Mouse (Mus musculus) hindbrain, embryonic 11.5 days (tissue): ENCODE data around the gene Tnfrsf9. TPM values are rescaled to one million over a fixed set of nuclear protein-coding genes. Genes with fewer than 3 reads are reported as not detected.
"Not testable (repeated sequence)": the region's sequence is repeated elsewhere in the genome, so short reads cannot be mapped to it uniquely, and the experiment has no call there.

ENCODE experiments used
- ATAC-seq: fragments of 200-750 bp; cut with Nextera tagmentation; 2 replicates; pipeline ENCODE4 v1.8.0; 2017; ENCODE audit warnings: mild to moderate bottlenecking, moderate TSS enrichment, moderate library complexity; ENCODE audit not compliant: low FRiP score
- DNase-seq: peaks from one replicate; pipeline ENCODE4 v3.0.0-alpha.2; 2015; ENCODE audit warnings: low spot score
- H3K27ac ChIP-seq: fragments of 300-500 bp; sonication (generic); 2 replicates; pipeline ENCODE4 v1.5.1; 2014; ENCODE audit warnings: mild to moderate bottlenecking, low read depth, low read length
- H3K27me3 ChIP-seq: fragments of 300-500 bp; sonication (generic); 2 replicates; pipeline ENCODE4 v1.6.1; 2014; ENCODE audit warnings: mild to moderate bottlenecking, low read length, moderate library complexity, mixed read lengths; ENCODE audit not compliant: control insufficient read depth, insufficient read depth
- H3K36me3 ChIP-seq: fragments of 300-500 bp; sonication (generic); 2 replicates; pipeline ENCODE4 v1.6.1; 2014; ENCODE audit warnings: mild to moderate bottlenecking, low read length, moderate library complexity, mixed read lengths; ENCODE audit not compliant: control insufficient read depth, insufficient read depth
- H3K4me1 ChIP-seq: fragments of 300-500 bp; sonication (generic); replicated peaks from 2 replicates; pipeline ENCODE4 v1.6.1; 2014; ENCODE audit warnings: low read length, mixed read lengths; ENCODE audit not compliant: control insufficient read depth, insufficient read depth
- H3K4me2 ChIP-seq: fragments of 300-500 bp; sonication (generic); replicated peaks from 2 replicates; pipeline ENCODE4 v1.6.1; 2014; ENCODE audit warnings: mild to moderate bottlenecking, low read depth, low read length
- H3K4me3 ChIP-seq: fragments of 300-500 bp; sonication (generic); 2 replicates; pipeline ENCODE4 v1.5.1; 2014; ENCODE audit warnings: low read depth, low read length
- H3K9ac ChIP-seq: fragments of 300-500 bp; sonication (generic); 2 replicates; pipeline ENCODE4 v1.6.1; 2014; ENCODE audit warnings: low read depth, low read length
- H3K9me3 ChIP-seq: fragments of 300-500 bp; sonication (generic); 2 replicates; pipeline ENCODE4 v1.6.1; 2016; ENCODE audit warnings: low read length; ENCODE audit not compliant: control insufficient read depth
- WGBS: fragments of 180-500 bp; shearing (Covaris S2); extraction: QIAGEN DNeasy Blood & Tissue Kit; methylation state at CpG from one replicate; pipeline ENCODE4 v1.1.7; 2014; 5-methylcytosine and 5-hydroxymethylcytosine counted together
- polyA plus RNA-seq: library from polyadenylated mRNA; unstranded; fragments of >200 nt; fragmentation: Nextera tagmentation; extraction: Ambion mirVana; gene quantifications from 2 replicates; pipeline ENCODE4 v1.2.1, GENCODE M21; 2014

Tnfrsf9 gene
- polyA plus RNA-seq, 1 experiment from 2014 or later, result not detected

GRCm38 (mm10) chr4:150901651-150902050 lies 12.7 kb upstream of the Tnfrsf9 start:
- Histone ChIP-seq H3K27ac (no peak overlapping the region), H3K36me3 (peaks cover 19% of the 10 kb centered on the region), H3K9me3 (no peaks in the 10 kb centered on the region), H3K27me3 (no peaks in the 10 kb centered on the region), H3K4me3 (no peak overlapping the region), H3K4me2 (no peak overlapping the region), H3K4me1 (no peaks in the 10 kb centered on the region), H3K9ac (no peak overlapping the region)
- no peak for ATAC-seq
- peak; percentile 84 for DNase-seq
- 58% methylated on average over 9 of the region's 9 CpGs for WGBS

GRCm38 (mm10) chr4:150902062-150902461 lies 12.3 kb upstream of the Tnfrsf9 start:
- Histone ChIP-seq H3K4me3 (no peak overlapping the region), H3K9me3 (no peaks in the 10 kb centered on the region), H3K4me1 (no peaks in the 10 kb centered on the region), H3K27me3 (no peaks in the 10 kb centered on the region), H3K36me3 (peaks cover 19% of the 10 kb centered on the region), H3K27ac (no peak overlapping the region), H3K9ac (no peak overlapping the region), H3K4me2 (no peak overlapping the region)
- DNase-seq (no peak), ATAC-seq (no peak)
- WGBS, result 90% methylated on average over 12 of the region's 12 CpGs

- Histone ChIP-seq H3K27me3 (no peaks in the 10 kb centered on the region), H3K4me3 (no peak overlapping the region), H3K4me1 (no peaks in the 10 kb centered on the region), H3K27ac (no peak overlapping the region), H3K9me3 (no peaks in the 10 kb centered on the region), H3K9ac (no peak overlapping the region), H3K36me3 (peaks cover 16% of the 10 kb centered on the region), H3K4me2 (no peak overlapping the region)
- ATAC-seq (no peak), DNase-seq (no peak)
- WGBS, result 93% methylated on average over 14 of the region's 14 CpGs
Observed at GRCm38 (mm10) chr4:150903091-150903742, 11.1 kb upstream of the Tnfrsf9 start.

GRCm38 (mm10) chr4:150907099-150907498 lies 7.3 kb upstream of the Tnfrsf9 start:
- peaks cover 11% of the 10 kb centered on the region for H3K36me3 ChIP-seq
- no peak overlapping the region for H3K9ac ChIP-seq
- DNase-seq (no peak), ATAC-seq (no peak)
- no peaks in the 10 kb centered on the region for H3K9me3 ChIP-seq
- H3K4me1 ChIP-seq, result no peaks in the 10 kb centered on the region
- WGBS, result 96% methylated on average over 8 of the region's 8 CpGs
- H3K27ac ChIP-seq, result no peak overlapping the region
- no peak overlapping the region for H3K4me3 ChIP-seq
- no peak overlapping the region for H3K4me2 ChIP-seq
- no peaks in the 10 kb centered on the region for H3K27me3 ChIP-seq

DNA sequence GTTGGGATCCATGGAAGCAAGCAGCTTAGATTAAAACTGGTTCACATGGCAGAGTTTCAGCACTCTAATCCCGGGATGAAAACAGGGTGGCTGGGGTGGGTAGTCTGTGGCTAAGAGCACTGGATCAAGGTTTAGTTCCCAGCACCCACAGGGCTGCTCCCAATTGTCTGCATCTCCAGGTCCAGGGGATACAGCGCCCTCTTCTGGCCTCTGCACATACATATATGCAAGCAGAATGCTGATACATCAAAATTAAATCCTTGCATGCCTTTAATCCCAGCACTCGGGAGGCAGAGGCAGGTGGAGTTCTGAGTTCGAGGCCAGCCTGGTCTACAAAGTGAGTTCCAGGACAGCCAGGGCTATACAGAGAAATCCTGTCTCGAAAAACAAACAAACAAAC lies 5.8 kb upstream of the Tnfrsf9 start:
- 87% methylated on average over 5 of the region's 5 CpGs for WGBS
- not testable (repeated sequence) for H3K4me2 ChIP-seq, H3K27me3 ChIP-seq, H3K9me3 ChIP-seq, DNase-seq, H3K27ac ChIP-seq, H3K36me3 ChIP-seq, H3K4me3 ChIP-seq, H3K9ac ChIP-seq, ATAC-seq, H3K4me1 ChIP-seq

- Histone ChIP-seq H3K27ac (peak overlapping the region; percentile 73), H3K9ac (peak overlapping the region; percentile 93), H3K27me3 (no peaks in the 10 kb centered on the region), H3K4me3 (peak overlapping the region; percentile 91), H3K36me3 (no peaks in the 10 kb centered on the region), H3K4me1 (peaks cover 3% of the 10 kb centered on the region), H3K4me2 (peak overlapping the region; percentile 80), H3K9me3 (no peaks in the 10 kb centered on the region)
- WGBS, result under 1% methylated on average over 38 of the region's 56 CpGs
- ATAC-seq, result peak; percentile 89
- DNase-seq, result peak; percentile 100
Observed at GRCm38 (mm10) chr4:150909451-150910156, 4.8 kb upstream of the Tnfrsf9 start.

DNA sequence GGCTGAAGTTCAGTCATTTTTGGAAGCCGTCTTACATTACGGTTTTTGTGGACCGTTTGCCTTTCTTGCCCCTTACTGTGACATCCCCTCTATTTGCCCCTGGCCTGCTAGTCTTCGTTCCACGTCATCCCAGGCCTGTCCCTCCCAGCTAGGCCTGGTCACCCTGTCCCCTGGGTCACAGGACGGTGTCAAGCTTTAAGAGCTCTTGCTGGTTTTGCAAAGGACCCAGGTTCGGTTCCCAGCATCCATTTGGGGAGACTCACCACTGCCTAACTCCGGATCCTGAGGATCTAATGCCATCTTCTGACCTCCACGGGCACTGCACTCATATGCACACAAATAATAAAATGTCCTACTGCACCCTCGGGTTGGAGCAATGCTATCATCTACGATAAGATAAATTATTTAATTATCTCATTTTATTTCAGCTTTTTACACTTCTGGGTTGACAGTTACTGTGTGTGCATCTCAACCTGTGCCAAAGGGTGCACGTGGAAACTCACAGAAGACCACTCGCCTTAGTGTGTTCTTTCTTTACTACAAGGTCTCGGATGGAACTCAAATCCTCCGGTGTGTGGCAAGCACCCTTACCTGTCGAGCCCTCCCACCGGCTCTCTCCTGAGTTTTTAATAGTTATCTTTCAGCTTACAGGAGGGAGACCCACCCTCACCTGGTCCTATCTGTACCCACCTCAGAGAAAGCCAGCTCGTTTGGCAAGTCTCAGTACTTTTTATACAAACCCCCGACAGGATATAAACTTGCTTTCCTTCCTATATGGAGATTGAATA lies 4.0 kb upstream of the Tnfrsf9 start:
- Histone ChIP-seq H3K9ac (peak overlapping the region; percentile 93), H3K9me3 (no peaks in the 10 kb centered on the region), H3K27me3 (no peaks in the 10 kb centered on the region), H3K4me1 (peaks cover 3% of the 10 kb centered on the region), H3K4me2 (peak overlapping the region; percentile 80), H3K4me3 (peak overlapping the region; percentile 91; the same call in 1 of the 2 replicates), H3K27ac (no peak overlapping the region), H3K36me3 (no peaks in the 10 kb centered on the region)
- 85% methylated on average over 19 of the region's 19 CpGs for WGBS
- peak; percentile 29; the same call in 1 of the 2 replicates for ATAC-seq
- DNase-seq, result no peak

GRCm38 (mm10) chr4:150913743-150914142 lies 619 bp upstream of the Tnfrsf9 start:
- 22% methylated on average over 12 of the region's 12 CpGs for WGBS
- DNase-seq (no peak), ATAC-seq (no peak)
- peak overlapping the region; percentile 61 for H3K4me2 ChIP-seq
- H3K27ac ChIP-seq, result peak overlapping the region; percentile 70; the same call in 1 of the 2 replicates
- no peaks in the 10 kb centered on the region for H3K36me3 ChIP-seq
- peaks cover 3% of the 10 kb centered on the region for H3K4me1 ChIP-seq
- no peaks in the 10 kb centered on the region for H3K9me3 ChIP-seq
- peak overlapping the region; percentile 79 for H3K9ac ChIP-seq
- no peaks in the 10 kb centered on the region for H3K27me3 ChIP-seq
- peak overlapping the region; percentile 63 for H3K4me3 ChIP-seq
